Mouse (Mus musculus): Measurements from ENCODE around the gene Eed. TPM values are rescaled to one million over a fixed set of nuclear protein-coding genes. Genes with fewer than 3 reads are reported as not detected.

The Eed gene
- polyA plus RNA-seq, 1 experiment, result 39.5 TPM

GRCm38 (mm10) chr7:89954261-89954660 is 26.5 kb downstream of the Eed start:
- no peak for TF ChIP-seq GATA1 (IDR thresholded peaks at IDR 0.05; ENCODE audit: borderline replicate concordance, low read length)
- TF ChIP-seq FLI1 (IDR thresholded peaks at IDR 0.05; ENCODE audit: low read length), result no peak
- H3K9me3 ChIP-seq, result no peaks in the 10 kb centered on the region
- H3K4me3 ChIP-seq (replicated peaks), result no peak overlapping the region
- no peaks in the 10 kb centered on the region for H3K27me3 ChIP-seq (replicated peaks)
- H3K36me3 ChIP-seq (replicated peaks; ENCODE audit: low read length), result peaks cover 63% of the 10 kb centered on the region
- H3K4me1 ChIP-seq, result no peaks in the 10 kb centered on the region

DNA sequence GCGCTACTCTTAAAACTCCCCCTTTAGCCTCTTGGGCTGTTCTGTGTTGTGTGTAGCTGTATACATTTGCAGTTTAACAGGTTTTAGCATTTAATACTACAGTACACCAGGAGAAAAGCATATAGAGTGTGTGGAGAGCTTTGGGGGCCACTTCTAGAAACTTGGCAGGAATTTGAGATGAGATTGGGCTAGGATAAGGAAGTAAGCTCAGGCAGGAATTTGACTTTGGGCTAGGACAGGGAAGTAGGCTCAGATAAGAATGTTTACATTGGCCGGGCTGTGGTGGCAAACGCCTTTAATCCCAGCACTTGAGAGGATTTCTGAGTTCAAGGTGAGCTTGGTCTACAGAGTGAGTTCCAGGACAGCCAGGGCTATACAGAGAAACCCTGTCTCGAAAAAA is 31.4 kb downstream of the Eed start:
- H3K4me1 ChIP-seq, result no peaks in the 10 kb centered on the region
- peaks cover 14% of the 10 kb centered on the region for H3K36me3 ChIP-seq (replicated peaks; ENCODE audit: low read length)
- no peak overlapping the region for H3K4me3 ChIP-seq (replicated peaks)
- TF ChIP-seq GATA1 (IDR thresholded peaks at IDR 0.05; ENCODE audit: borderline replicate concordance, low read length), result no peak
- TF ChIP-seq FLI1 (IDR thresholded peaks at IDR 0.05; ENCODE audit: low read length), result no peak
- no peaks in the 10 kb centered on the region for H3K9me3 ChIP-seq
- no peaks in the 10 kb centered on the region for H3K27me3 ChIP-seq (replicated peaks)

DNA sequence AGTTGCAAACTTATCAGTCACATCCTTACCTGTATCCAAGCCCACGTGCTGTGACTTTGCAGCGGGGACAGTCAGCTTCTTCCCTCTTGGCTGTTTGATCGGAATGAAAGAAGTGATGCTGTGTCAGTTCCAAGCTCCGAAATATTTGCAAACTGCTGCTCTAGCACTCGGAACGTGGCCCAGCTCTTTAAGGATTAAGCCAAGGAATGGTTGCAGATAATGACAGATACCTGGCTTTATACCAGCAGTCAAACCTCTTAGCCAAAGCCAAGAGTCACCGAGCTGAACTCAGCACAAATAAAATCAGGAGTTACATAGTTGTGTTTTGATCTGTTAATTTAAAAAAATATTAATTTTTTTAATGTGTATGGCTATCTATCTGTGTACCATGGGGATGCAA is 32.8 kb downstream of the Eed start:
- H3K4me3 ChIP-seq (replicated peaks), result no peak overlapping the region
- H3K4me1 ChIP-seq, result no peaks in the 10 kb centered on the region
- TF ChIP-seq GATA1 (IDR thresholded peaks at IDR 0.05; ENCODE audit: borderline replicate concordance, low read length), result no peak
- no peak for TF ChIP-seq FLI1 (IDR thresholded peaks at IDR 0.05; ENCODE audit: low read length)
- peaks cover under 1% of the 10 kb centered on the region for H3K36me3 ChIP-seq (replicated peaks; ENCODE audit: low read length)
- H3K9me3 ChIP-seq, result no peaks in the 10 kb centered on the region
- H3K27me3 ChIP-seq (replicated peaks), result no peaks in the 10 kb centered on the region

DNA sequence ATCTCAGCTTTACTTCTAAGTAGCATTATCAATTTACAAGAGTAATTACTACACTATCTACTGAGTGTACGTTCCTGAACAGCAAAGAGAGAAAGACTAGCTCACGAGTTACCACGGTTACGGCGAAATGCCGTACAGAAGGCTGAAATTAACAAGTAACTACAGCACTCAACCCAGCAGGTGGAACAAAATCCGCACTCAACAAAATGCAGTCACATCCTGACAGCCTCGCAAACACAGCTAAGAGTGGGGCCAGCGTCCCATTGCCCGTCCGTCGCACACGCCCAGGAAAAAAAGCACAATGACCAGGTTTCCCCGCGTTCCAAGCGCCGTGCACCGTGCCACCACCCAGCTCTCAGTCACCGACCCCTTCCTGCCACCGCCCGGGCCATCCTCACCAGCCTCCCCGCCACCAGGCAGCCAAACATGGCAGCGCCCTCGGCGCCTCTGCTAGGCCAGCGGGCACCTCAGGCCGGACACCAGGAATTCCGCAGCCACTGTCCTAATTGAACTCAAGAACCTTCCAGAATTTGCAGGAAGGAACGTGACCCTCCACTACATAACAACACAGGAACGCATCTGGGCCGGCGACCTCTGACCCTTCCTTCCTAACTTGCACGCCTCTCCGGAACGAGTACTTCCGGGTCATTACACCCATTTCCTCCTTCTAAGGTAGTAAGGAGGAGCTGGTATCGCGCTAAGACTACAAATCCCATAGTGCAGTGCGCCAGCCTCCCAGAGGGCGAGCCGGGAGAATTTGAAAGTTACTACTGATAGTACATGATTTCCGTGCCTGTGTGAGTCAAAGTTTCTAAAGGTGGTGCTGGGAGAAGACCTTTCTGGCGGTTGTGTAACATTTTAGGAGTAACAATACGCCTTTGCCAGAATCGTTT is 40.0 kb downstream of the Eed start, which contains the start of gene Hikeshi:
Gene Hikeshi (minus strand): TSS at position 634 of the 893 bp plus-strand sequence.
- no peaks in the 10 kb centered on the region for H3K36me3 ChIP-seq (replicated peaks; ENCODE audit: low read length)
- H3K27me3 ChIP-seq (replicated peaks), result no peaks in the 10 kb centered on the region
- H3K4me1 ChIP-seq, result peaks cover 18% of the 10 kb centered on the region
- H3K9me3 ChIP-seq, result no peaks in the 10 kb centered on the region
- TF ChIP-seq FLI1 (IDR thresholded peaks at IDR 0.05; ENCODE audit: low read length), result peak; percentile 77; the same call in 1 of the 2 replicates
- no peak for TF ChIP-seq GATA1 (IDR thresholded peaks at IDR 0.05; ENCODE audit: borderline replicate concordance, low read length)
- peak within 1 kb of the TSS; percentile 98 for H3K4me3 ChIP-seq (replicated peaks)

- Histone ChIP-seq H3K4me3 (replicated peaks) (peak overlapping the region; percentile 98), H3K4me1 (peaks cover 18% of the 10 kb centered on the region), H3K27me3 (replicated peaks) (no peaks in the 10 kb centered on the region), H3K36me3 (replicated peaks; ENCODE audit: low read length) (peaks cover 4% of the 10 kb centered on the region), H3K9me3 (no peaks in the 10 kb centered on the region)
- TF ChIP-seq GATA1 (IDR thresholded peaks at IDR 0.05; ENCODE audit: borderline replicate concordance, low read length) (no peak), FLI1 (IDR thresholded peaks at IDR 0.05; ENCODE audit: low read length) (no peak)
Observed at GRCm38 (mm10) chr7:89939497-89940353, 41.1 kb downstream of the Eed start.

DNA sequence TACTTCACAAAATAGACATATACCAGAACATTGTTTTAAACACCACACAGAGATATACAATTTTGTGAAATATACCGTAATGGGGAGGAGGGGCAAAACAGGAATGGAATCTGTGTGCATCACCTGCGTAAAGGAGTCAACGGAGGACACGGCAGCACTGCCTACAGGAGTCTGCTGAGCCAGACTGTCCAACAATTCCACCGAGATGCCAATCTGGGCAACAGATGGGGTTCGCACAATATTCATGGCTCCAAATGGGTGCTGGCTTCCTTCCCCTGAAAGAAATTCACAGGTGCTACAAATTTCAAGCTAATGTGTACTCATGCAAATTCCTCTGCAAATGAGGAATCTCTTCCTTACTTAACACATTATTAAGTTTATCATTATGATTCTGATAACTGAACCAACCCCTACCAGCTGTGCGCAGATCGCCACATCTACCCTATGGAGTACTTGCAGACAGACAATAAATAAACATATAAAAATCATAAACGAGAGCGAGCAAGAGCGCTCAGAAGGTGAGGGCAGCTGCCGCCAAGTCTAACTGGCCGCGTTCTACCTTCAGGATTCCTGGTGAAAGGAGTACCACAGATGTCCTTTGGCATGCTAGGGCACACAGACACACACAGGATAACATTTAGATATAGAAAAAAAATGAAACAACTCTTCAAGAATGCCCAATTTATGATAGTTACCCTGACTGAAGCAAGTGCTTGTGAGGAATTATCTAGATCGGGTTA is 57.2 kb downstream of the Eed start:
- no peak for TF ChIP-seq FLI1 (IDR thresholded peaks at IDR 0.05; ENCODE audit: low read length)
- TF ChIP-seq GATA1 (IDR thresholded peaks at IDR 0.05; ENCODE audit: borderline replicate concordance, low read length), result no peak
- Histone ChIP-seq H3K9me3 (no peaks in the 10 kb centered on the region), H3K4me1 (no peaks in the 10 kb centered on the region), H3K4me3 (replicated peaks) (no peak overlapping the region), H3K36me3 (replicated peaks; ENCODE audit: low read length) (peaks cover 62% of the 10 kb centered on the region), H3K27me3 (replicated peaks) (no peaks in the 10 kb centered on the region)

GRCm38 (mm10) chr7:89917776-89918175 is 63.0 kb downstream of the Eed start:
- Histone ChIP-seq H3K36me3 (replicated peaks; ENCODE audit: low read length) (peaks cover 56% of the 10 kb centered on the region), H3K4me3 (replicated peaks) (no peak overlapping the region), H3K9me3 (no peaks in the 10 kb centered on the region), H3K27me3 (replicated peaks) (no peaks in the 10 kb centered on the region), H3K4me1 (peaks cover 4% of the 10 kb centered on the region; the same call in 1 of the 2 replicates)
- TF ChIP-seq FLI1 (IDR thresholded peaks at IDR 0.05; ENCODE audit: low read length) (no peak), GATA1 (IDR thresholded peaks at IDR 0.05; ENCODE audit: borderline replicate concordance, low read length) (no peak)

GRCm38 (mm10) chr7:89916711-89917110 is 64.1 kb downstream of the Eed start:
- Histone ChIP-seq H3K9me3 (no peaks in the 10 kb centered on the region), H3K4me1 (peaks cover 4% of the 10 kb centered on the region; the same call in 1 of the 2 replicates), H3K36me3 (replicated peaks; ENCODE audit: low read length) (peaks cover 52% of the 10 kb centered on the region), H3K27me3 (replicated peaks) (no peaks in the 10 kb centered on the region), H3K4me3 (replicated peaks) (no peak overlapping the region)
- TF ChIP-seq FLI1 (IDR thresholded peaks at IDR 0.05; ENCODE audit: low read length) (no peak), GATA1 (IDR thresholded peaks at IDR 0.05; ENCODE audit: borderline replicate concordance, low read length) (no peak)
